Mouse (Mus musculus): ENCODE data around the gene Sema3f. TPM values are rescaled to one million over a fixed set of nuclear protein-coding genes. Genes with fewer than 3 reads are reported as not detected.

The Sema3f gene
- polyA plus RNA-seq, 1 experiment: 176 TPM

DNA sequence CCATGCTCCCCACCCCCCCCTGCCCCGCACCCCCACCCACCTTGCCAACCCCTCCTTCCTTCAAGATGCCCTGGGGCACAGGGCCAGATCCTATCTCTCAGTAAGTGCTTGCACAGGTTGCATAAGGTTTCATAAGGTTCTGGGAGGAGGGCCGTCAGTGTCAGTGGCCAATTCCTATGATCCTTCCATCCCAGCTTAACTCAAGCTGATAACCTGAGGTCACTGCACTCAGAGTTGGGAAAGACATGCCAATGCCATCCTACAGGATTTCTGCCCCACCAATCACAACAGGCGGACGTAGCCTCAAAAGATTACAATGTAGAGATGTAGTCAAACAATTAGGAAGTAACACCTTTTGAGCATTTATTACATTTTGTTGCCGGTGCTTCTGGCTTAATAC, 21.9 kb downstream of the Sema3f start:
- DNase-seq (ENCODE audit: low read depth): no peak
- TF ChIP-seq CTCF (IDR thresholded peaks at IDR 0.05; ENCODE audit: borderline replicate concordance, extremely low read depth, insufficient read depth, insufficient read length) (no peak), POLR2A (IDR thresholded peaks at IDR 0.05; ENCODE audit: borderline replicate concordance, extremely low read depth, insufficient read depth, insufficient read length, poor library complexity, severe bottlenecking) (no peak)

DNA sequence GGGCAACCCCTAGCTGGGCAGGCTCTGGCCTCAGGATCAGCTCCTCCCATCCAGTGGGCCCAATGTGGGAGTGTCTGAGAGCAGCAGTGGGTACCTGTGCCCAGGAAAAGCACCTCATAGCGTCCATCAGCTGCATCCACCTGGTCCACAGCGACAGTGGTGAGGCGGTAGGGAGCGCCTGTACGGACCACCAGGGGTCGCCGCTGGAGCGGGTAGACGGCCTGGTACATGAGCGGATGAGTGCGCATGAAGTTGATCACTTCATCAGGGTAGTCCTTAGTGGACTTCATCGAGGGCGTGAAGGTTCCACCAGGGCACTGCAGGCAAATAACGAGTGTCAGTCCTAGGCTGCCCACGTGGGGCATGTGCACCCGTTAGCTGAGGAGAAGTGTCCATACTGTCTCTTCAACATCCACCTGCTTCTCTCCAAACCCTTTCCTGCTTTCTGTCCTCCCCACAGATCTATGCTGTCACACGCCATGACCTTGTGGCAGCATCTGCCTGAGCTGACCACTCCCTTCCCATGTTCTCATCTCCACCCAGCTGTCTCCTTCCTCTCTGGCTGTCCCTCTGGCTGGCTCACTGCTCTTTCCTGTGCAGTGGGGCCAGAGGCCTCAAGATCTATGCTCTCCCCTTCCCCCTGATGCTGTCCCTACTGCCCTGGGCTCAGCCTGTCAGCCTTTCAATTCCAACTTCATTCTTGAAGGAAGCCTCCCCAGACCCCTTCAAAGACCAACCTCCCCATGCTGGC, 24.9 kb downstream of the Sema3f start:
- peak; percentile 88 for TF ChIP-seq CTCF (IDR thresholded peaks at IDR 0.05; ENCODE audit: borderline replicate concordance, extremely low read depth, insufficient read depth, insufficient read length)
- no peak for TF ChIP-seq POLR2A (IDR thresholded peaks at IDR 0.05; ENCODE audit: borderline replicate concordance, extremely low read depth, insufficient read depth, insufficient read length, poor library complexity, severe bottlenecking)
- peak; percentile 78 for DNase-seq (ENCODE audit: low read depth)

DNA sequence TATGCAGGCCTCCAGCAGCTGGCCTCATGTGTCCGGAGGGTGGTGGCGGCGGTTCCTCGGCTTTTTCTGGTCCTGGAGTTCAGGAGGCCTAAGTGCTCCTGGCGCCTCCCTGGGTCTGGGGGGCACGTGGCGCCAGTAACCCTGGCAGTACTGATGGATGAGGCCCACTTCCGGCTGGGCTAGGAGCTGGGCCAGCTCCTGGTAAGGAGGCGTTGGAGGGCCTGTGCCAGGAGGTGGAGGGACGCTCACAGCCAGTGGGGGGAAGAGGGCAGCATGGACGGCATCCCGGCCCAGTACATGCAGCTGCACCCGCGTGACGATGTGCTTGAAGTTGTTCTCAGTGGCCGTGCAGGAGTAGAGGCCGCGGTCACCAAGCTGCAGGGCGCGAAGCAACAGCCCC, 27.9 kb downstream of the Sema3f start:
- TF ChIP-seq CTCF (IDR thresholded peaks at IDR 0.05; ENCODE audit: borderline replicate concordance, extremely low read depth, insufficient read depth, insufficient read length) (no peak), POLR2A (IDR thresholded peaks at IDR 0.05; ENCODE audit: borderline replicate concordance, extremely low read depth, insufficient read depth, insufficient read length, poor library complexity, severe bottlenecking) (no peak)
- DNase-seq (ENCODE audit: low read depth): no peak

DNA sequence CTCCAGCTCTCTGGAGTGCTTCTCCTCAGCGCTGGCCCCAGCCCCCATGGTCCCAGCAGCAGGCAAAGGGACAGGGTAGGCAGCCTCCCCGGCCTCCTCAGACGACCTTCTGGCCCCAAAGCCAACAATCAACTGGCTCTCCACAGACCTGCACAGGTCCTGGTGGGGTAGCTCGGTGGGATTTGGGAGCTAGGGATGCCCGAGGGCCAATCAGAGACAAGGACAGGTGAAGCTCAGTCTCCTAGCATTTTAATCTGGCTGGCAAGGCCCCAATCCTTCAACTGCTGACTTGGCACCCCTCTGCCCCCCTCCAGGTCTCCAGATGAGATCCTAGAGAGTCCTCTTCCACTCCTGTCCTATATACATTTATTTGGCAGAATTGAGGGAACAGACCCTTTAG, 30.8 kb downstream of the Sema3f start, which contains the start of gene Gnat1:
Gene Gnat1 (minus strand): TSS at position 212 of the 400 bp plus-strand sequence.
- no peak for DNase-seq (ENCODE audit: low read depth)
- TF ChIP-seq POLR2A (IDR thresholded peaks at IDR 0.05; ENCODE audit: borderline replicate concordance, extremely low read depth, insufficient read depth, insufficient read length, poor library complexity, severe bottlenecking): no peak
- TF ChIP-seq CTCF (IDR thresholded peaks at IDR 0.05; ENCODE audit: borderline replicate concordance, extremely low read depth, insufficient read depth, insufficient read length): no peak

DNA sequence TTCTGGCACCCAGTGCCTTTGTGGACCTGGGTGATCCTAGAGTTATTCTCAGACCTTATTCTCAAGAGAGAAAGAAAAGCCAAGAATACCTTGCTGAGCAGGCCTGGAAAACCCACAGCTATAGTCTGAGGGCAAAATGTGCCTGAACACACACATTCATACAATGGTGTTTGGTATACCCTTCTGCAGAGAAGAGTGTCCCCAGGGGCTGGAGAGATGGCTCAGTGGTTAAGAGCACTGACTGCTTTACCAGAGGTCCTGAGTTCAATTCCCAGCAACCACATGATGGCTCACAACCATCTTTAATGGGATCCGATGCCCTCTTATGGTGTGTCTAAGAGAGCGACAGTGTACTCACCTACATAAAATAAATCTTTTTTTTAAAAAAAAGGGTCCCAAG, 31.4 kb downstream of the Sema3f start:
- no peak for TF ChIP-seq POLR2A (IDR thresholded peaks at IDR 0.05; ENCODE audit: borderline replicate concordance, extremely low read depth, insufficient read depth, insufficient read length, poor library complexity, severe bottlenecking)
- no peak for TF ChIP-seq CTCF (IDR thresholded peaks at IDR 0.05; ENCODE audit: borderline replicate concordance, extremely low read depth, insufficient read depth, insufficient read length)
- no peak for DNase-seq (ENCODE audit: low read depth)

DNA sequence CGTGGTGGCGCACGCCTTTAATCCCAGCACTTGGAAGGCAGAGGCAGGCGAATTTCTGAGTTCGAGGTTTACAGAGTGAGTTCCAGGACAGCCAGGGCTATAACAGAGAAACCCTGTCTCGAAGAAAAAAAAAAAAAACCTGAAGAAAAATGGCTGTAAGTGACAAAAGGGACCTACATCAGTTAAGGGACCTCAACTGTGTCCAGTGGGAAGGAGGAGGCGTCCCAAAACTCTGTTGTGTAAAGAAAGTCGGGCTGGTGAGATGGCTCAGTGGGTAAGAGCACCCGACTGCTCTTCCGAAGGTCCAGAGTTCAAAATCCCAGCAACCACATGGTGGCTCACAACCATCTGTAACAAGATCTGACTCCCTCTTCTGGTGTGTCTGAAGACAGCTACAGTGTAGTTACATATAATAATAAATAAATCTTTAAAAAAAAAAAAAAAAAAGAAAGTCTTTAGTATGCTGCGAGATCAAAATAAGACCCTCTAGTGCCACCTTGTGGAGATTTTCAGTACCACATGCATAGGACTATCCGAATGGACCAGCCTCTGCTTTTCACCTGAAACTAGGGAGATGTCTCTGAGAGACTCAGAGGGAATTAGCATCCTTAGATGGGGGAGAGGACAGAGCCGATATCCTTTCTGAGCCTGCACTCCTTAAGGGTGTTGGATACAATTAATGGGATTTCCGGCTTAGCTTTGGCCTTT, 32.3 kb downstream of the Sema3f start:
- peak; percentile 58; the same call in 1 of the 2 replicates for TF ChIP-seq CTCF (IDR thresholded peaks at IDR 0.05; ENCODE audit: borderline replicate concordance, extremely low read depth, insufficient read depth, insufficient read length)
- DNase-seq (ENCODE audit: low read depth): peak; percentile 82

DNA sequence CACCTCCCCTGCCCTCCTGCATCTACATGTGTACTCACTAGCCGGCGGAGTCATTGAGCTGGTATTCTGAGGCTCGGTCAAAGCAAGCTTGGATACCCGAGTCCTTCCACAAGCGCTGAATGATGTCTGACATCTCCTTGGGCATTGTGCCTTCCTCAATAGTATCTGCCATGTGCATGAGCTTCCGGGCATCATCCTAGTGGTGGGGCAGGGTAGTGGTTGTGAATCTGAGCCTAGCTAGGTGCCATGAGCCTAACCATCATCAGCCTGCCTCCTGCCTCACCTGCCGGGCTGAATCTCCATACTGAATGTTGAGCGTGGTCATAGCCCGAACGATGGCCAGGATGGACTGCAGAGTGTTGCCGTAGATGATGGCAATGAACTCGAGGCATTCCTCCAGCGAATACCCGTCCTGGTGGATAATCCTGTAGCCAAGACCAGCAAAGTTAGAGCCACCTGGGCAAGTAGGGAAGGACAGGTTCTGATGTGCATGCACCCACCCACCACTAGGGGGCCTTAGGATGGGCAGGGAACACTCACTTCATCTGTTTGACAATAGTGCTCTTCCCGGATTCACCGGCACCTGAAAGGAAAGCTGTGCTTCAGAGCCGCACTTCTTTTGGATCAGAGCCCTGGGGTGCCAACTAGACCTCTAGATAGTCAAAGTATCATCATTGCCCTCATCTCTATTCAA, 33.0 kb downstream of the Sema3f start:
- DNase-seq (ENCODE audit: low read depth): peak; percentile 55
- TF ChIP-seq POLR2A (IDR thresholded peaks at IDR 0.05; ENCODE audit: borderline replicate concordance, extremely low read depth, insufficient read depth, insufficient read length, poor library complexity, severe bottlenecking) (no peak), CTCF (IDR thresholded peaks at IDR 0.05; ENCODE audit: borderline replicate concordance, extremely low read depth, insufficient read depth, insufficient read length) (peak; percentile 84)

DNA sequence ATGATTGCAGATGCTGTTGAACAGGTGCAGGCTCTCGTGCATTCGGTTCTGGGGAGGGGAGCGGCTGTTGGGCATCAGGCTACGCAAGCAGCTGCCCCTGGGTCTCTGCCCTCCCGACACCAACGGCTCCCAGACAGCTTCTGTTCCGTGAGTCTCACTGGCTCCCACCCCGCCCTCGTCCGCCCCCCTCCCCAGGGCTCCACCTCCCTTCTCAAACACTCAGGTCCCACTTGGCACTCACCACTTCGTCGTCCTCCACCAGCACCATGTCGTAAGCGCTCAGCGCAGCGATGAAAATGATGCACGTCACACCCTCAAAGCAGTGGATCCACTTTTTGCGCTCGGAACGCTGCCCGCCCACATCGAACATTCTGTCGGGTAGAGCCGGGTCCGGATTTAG, 34.0 kb downstream of the Sema3f start:
- no peak for TF ChIP-seq CTCF (IDR thresholded peaks at IDR 0.05; ENCODE audit: borderline replicate concordance, extremely low read depth, insufficient read depth, insufficient read length)
- DNase-seq (ENCODE audit: low read depth): no peak

DNA sequence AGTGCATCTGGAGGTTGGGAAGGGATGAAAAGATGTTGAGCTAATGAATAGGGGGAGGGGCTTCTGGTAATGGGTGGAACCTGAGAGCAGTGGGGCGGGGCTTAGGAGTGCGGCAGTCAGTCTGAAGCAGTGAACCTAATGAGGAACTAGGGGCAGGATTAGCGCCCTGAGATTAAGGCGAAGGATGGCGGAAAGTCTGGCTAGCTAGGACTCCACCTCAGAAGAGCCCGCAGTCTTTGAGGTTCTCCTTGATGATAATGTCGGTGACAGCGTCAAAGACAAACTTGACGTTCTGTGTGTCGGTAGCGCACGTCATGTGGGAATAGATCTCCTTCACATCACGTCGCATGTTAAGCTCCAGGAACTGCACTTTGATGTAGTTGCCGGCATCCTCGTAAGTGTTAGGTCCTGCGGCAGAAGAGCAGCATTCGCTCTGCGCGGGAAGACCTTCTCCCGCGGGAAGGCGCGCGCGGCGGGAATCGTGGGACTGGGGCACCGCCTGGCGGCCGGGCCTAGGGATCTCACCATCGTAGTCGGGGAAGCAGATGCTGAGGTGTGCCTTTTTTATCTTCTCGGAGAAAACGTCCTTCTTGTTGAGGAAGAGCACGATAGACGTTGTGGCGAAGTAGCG, 34.5 kb downstream of the Sema3f start:
- peak; percentile 90 for DNase-seq (ENCODE audit: low read depth)

DNA sequence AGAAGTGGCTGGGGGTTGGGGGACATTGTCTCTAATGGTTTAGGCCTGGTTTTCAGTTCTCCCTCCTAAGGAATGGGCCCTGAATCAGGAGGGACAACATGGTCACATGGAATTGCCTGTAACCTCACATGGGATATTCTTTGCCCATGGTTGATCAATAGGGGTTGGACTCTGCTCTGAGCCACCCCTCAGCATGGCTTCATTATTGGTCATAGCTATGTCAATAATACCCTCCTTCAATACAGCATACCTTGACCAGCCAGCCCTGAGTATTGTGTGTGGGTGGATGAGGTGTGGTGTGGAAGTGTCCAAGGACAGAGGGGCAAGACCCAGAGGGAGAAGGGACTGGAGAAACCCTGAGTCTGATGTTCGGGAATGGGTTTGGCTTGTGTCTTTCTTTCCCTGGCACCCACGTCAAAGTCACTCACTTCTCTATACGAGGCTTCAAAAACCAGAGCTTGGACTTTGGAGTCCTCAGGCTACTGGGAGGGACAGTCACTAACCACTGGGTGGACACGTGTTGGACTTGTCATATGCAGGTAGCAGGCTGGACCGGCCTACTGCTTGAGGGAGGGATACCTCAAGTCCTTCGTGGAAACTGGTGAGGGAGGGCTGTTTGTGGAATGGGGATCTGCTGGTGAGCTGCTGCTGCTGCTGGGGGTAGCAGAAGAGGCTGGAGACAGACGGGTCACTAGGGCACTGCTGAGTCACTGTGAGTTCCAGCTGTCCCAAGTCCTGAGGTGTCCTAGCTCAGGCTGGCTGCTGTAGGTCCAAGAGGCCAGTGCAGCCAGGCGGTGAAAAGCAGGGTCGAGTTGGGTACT, 35.5 kb downstream of the Sema3f start:
- TF ChIP-seq CTCF (IDR thresholded peaks at IDR 0.05; ENCODE audit: borderline replicate concordance, extremely low read depth, insufficient read depth, insufficient read length) (no peak), POLR2A (IDR thresholded peaks at IDR 0.05; ENCODE audit: borderline replicate concordance, extremely low read depth, insufficient read depth, insufficient read length, poor library complexity, severe bottlenecking) (no peak)
- DNase-seq (ENCODE audit: low read depth): no peak

More for the DNA sequence above, 34.5 kb downstream of the Sema3f start:
- TF ChIP-seq CTCF (IDR thresholded peaks at IDR 0.05; ENCODE audit: borderline replicate concordance, extremely low read depth, insufficient read depth, insufficient read length) (peak; percentile 87), POLR2A (IDR thresholded peaks at IDR 0.05; ENCODE audit: borderline replicate concordance, extremely low read depth, insufficient read depth, insufficient read length, poor library complexity, severe bottlenecking) (no peak)

Data from brain, embryonic 14.5 days (tissue).